Mouse (Mus musculus): Measurements from ENCODE around the gene Gm49373.

GRCm38 (mm10) chr9:21022288-21022687 lies 50.6 kb downstream of the Gm49373 start:
- TF ChIP-seq CTCF (IDR thresholded peaks at IDR 0.05; ENCODE audit: low read depth, low read length) = no peak
- TF ChIP-seq POLR2A (IDR thresholded peaks at IDR 0.05; ENCODE audit: insufficient read depth, low read length) = no peak
- TF ChIP-seq EP300 (IDR thresholded peaks at IDR 0.05; ENCODE audit: insufficient read depth, low read depth, low read length) = no peak
